Comparison of ENCODE assay signal across 17 mouse cellular contexts in genomic region chr3:50879595-50879994, GRCm38 (mm10).
DNase-seq lines count a peak whose midpoint lies in the region; ATAC-seq and TF ChIP-seq lines count a peak whose summit lies in the region.
"Had no signal": no experiment of that assay in that cellular context is flagged by ENCODE, and none has a peak within 500 bp of the region (broad histone marks: within the 10 kb centered on the region; RNA-seq: fewer than 3 reads in every experiment).

No protein-coding gene starts in this region.

- no peak for TF ChIP-seq POLR2A in kidney, adult 2 months (IDR thresholded peaks at IDR 0.05; ENCODE audit: low read depth, low read length)

- no peak for DNase-seq in heart, adult 8-10 months (ENCODE audit: low spot score)
- DNase-seq in liver (no peak), MEL-GATA-1-ER (ENCODE audit: extremely low read depth, low read depth) (peak; percentile 54)
- DNase-seq in liver, postnatal 0 days: no peak
- no peak for DNase-seq in left cerebral cortex, postnatal 36 days (ENCODE audit: low spot score in 2 of 2)
- no peak for DNase-seq in kidney, adult 2 months
- DNase-seq: adrenal gland, postnatal 14 days; cerebellum, adult 11-12 months; cerebellum, adult 9-10 months; cerebellum, postnatal 36 days; gastrocnemius, postnatal 36 days had no signal

- no peaks in the 10 kb centered on the region for H3K9me3 ChIP-seq in heart, embryonic 12.5 days (replicated peaks)
- H3K9me3 ChIP-seq in liver, embryonic 16.5 days (replicated peaks; ENCODE audit: control insufficient read depth, low read length): no peaks in the 10 kb centered on the region
- no peaks in the 10 kb centered on the region for H3K9me3 ChIP-seq in liver, postnatal 0 days (ENCODE audit: low read length)
- H3K9me3 ChIP-seq: forebrain, embryonic 15.5 days; hindbrain, embryonic 15.5 days had no signal

- H3K27me3 ChIP-seq in heart, embryonic 12.5 days (replicated peaks): no peaks in the 10 kb centered on the region
- H3K27me3 ChIP-seq in liver, embryonic 16.5 days (ENCODE audit: control insufficient read depth, insufficient read depth, low read depth, low read length): no peaks in the 10 kb centered on the region
- H3K27me3 ChIP-seq in liver, postnatal 0 days (ENCODE audit: insufficient read depth, low read length): no peaks in the 10 kb centered on the region
- no peaks in the 10 kb centered on the region for H3K27me3 ChIP-seq in kidney, adult 2 months (replicated peaks; ENCODE audit: control insufficient read depth, insufficient read depth, low read length)
- H3K27me3 ChIP-seq: forebrain, embryonic 15.5 days; hindbrain, embryonic 15.5 days had no signal

- intact Hi-C loops in left cerebral cortex, postnatal 36 days (cut with DNase I): no loop called here

- no peak overlapping the region for H3K4me2 ChIP-seq in heart, embryonic 12.5 days
- H3K4me2 ChIP-seq in liver, embryonic 16.5 days (ENCODE audit: low read depth, low read length): no peak overlapping the region
- H3K4me2 ChIP-seq in liver, postnatal 0 days (ENCODE audit: low read depth, low read length): peak overlapping the region; percentile 13; the same call in 1 of the 2 replicates
- H3K4me2 ChIP-seq: forebrain, embryonic 15.5 days; hindbrain, embryonic 15.5 days had no signal

- H3K27ac ChIP-seq in heart, embryonic 12.5 days (ENCODE audit: poor library complexity, severe bottlenecking): peak overlapping the region; percentile 39; the same call in 1 of the 2 replicates
- no peak overlapping the region for H3K27ac ChIP-seq in liver, embryonic 16.5 days (ENCODE audit: low read length)
- no peak overlapping the region for H3K27ac ChIP-seq in liver, postnatal 0 days (ENCODE audit: low read depth)
- no peak overlapping the region for H3K27ac ChIP-seq in kidney, adult 2 months (ENCODE audit: insufficient read depth, low read depth, low read length)
- H3K27ac ChIP-seq: forebrain, embryonic 15.5 days; hindbrain, embryonic 15.5 days had no signal

- H3K4me1 ChIP-seq in heart, embryonic 12.5 days (replicated peaks): 0 out of 2 replicates have a peak, but pooled peaks cover 8% of the 10 kb centered on the region
- no peaks in the 10 kb centered on the region for H3K4me1 ChIP-seq in liver, embryonic 16.5 days (ENCODE audit: control insufficient read depth, low read depth, low read length)
- H3K4me1 ChIP-seq in liver, postnatal 0 days (ENCODE audit: insufficient read depth): no peaks in the 10 kb centered on the region
- no peaks in the 10 kb centered on the region for H3K4me1 ChIP-seq in kidney, adult 2 months (ENCODE audit: control insufficient read depth, insufficient read depth, low read length)

- no peak for TF ChIP-seq CTCF in liver, postnatal 0 days (IDR thresholded peaks at IDR 0.05; ENCODE audit: low read depth)
- TF ChIP-seq CTCF in kidney, adult 2 months (conservative IDR thresholded peaks at IDR 0.05; ENCODE audit: insufficient read depth, insufficient read length, low read depth, low read length): no peak

- H3K4me3 ChIP-seq in heart, embryonic 12.5 days: no peak overlapping the region
- no peak overlapping the region for H3K4me3 ChIP-seq in liver, embryonic 16.5 days (ENCODE audit: low read depth, low read length)
- H3K4me3 ChIP-seq in liver, postnatal 0 days (ENCODE audit: low read depth, low read length): no peak overlapping the region
- no peak overlapping the region for H3K4me3 ChIP-seq in kidney, adult 2 months (ENCODE audit: insufficient read depth, low read depth, low read length)
- H3K4me3 ChIP-seq: forebrain, embryonic 15.5 days; hindbrain, embryonic 15.5 days had no signal

- ATAC-seq in heart, embryonic 12.5 days (ENCODE audit: insufficient number of reproducible peaks, low FRiP score): no peak
- peak; percentile 54; the same call in 1 of the 2 replicates for ATAC-seq in liver, embryonic 16.5 days (ENCODE audit: low read depth)
- peak; percentile 78 for ATAC-seq in liver, postnatal 0 days
- ATAC-seq: activated CD4-positive, CD25-positive, alpha-beta regulatory T cell, adult 4 months; forebrain, embryonic 15.5 days; Patski had no signal

- 54% methylated on average over 8 of the region's 8 CpGs for WGBS in heart, embryonic 12.5 days
- WGBS in liver, embryonic 16.5 days (ENCODE audit: insufficient replicate concordance): 26% methylated on average over 8 of the region's 8 CpGs
- WGBS in liver, postnatal 0 days (ENCODE audit: insufficient replicate concordance): 48% methylated on average over 8 of the region's 8 CpGs
- 88% methylated on average over 8 of the region's 8 CpGs for WGBS in kidney, adult 2 months

- H3K9ac ChIP-seq in heart, embryonic 12.5 days: no peak overlapping the region
- no peak overlapping the region for H3K9ac ChIP-seq in liver, embryonic 16.5 days (ENCODE audit: low read depth, low read length)
- H3K9ac ChIP-seq in liver, postnatal 0 days (replicated peaks): no peak overlapping the region
- H3K9ac ChIP-seq: forebrain, embryonic 15.5 days; hindbrain, embryonic 15.5 days had no signal

- no peaks in the 10 kb centered on the region for H3K36me3 ChIP-seq in heart, embryonic 12.5 days
- H3K36me3 ChIP-seq in liver, embryonic 16.5 days (ENCODE audit: control insufficient read depth, insufficient read depth): no peaks in the 10 kb centered on the region
- H3K36me3 ChIP-seq in liver, postnatal 0 days (replicated peaks; ENCODE audit: insufficient read depth, low read length): no peaks in the 10 kb centered on the region
- H3K36me3 ChIP-seq in kidney, adult 2 months (ENCODE audit: control insufficient read depth, insufficient read depth, low read length): no peaks in the 10 kb centered on the region
- H3K36me3 ChIP-seq: forebrain, embryonic 15.5 days; hindbrain, embryonic 15.5 days had no signal

- TF ChIP-seq EP300 in liver, postnatal 0 days (IDR thresholded peaks at IDR 0.05; ENCODE audit: low read depth): peak; percentile 73; the same call in 1 of the 2 replicates
